Mouse (Mus musculus) kidney, adult 2 months (tissue): Measurements from ENCODE around the gene Agpat3. TPM values are rescaled to one million over a fixed set of nuclear protein-coding genes. Genes with fewer than 3 reads are reported as not detected.

Source experiments
- DNase-seq: peaks from one replicate; pipeline ENCODE4 v3.0.0; 2021
- H3K27ac ChIP-seq: fragments of 200-500 bp; 2 replicates; pipeline ENCODE4 v1.5.1; 2012; ENCODE audit warnings: low read depth, low read length, control low read depth, inconsistent platforms; ENCODE audit not compliant: insufficient read depth
- H3K27me3 ChIP-seq: fragments of 200-500 bp; replicated peaks from 2 replicates; pipeline ENCODE4 v1.6.1; 2012; ENCODE audit warnings: mild to moderate bottlenecking, moderate library complexity, low read length, inconsistent platforms; ENCODE audit not compliant: control insufficient read depth, insufficient read depth
- H3K36me3 ChIP-seq: fragments of 200-500 bp; 2 replicates; pipeline ENCODE4 v1.6.1; 2012; ENCODE audit warnings: mild to moderate bottlenecking, moderate library complexity, low read length, inconsistent platforms; ENCODE audit not compliant: control insufficient read depth, insufficient read depth
- H3K4me1 ChIP-seq: fragments of 200-500 bp; 2 replicates; pipeline ENCODE4 v1.6.1; 2011; ENCODE audit warnings: low read length; ENCODE audit not compliant: control insufficient read depth, insufficient read depth
- H3K4me3 ChIP-seq: fragments of 200-500 bp; 2 replicates; pipeline ENCODE4 v1.5.1; 2011; ENCODE audit warnings: mild to moderate bottlenecking, low read depth, low read length, control low read depth; ENCODE audit not compliant: insufficient read depth
- CTCF ChIP-seq: fragments of 200-500 bp; conservative IDR thresholded peaks from 2 replicates; pipeline ENCODE4 v1.5.1; 2011; ENCODE audit warnings: low read depth, mild to moderate bottlenecking, control low read depth, low read length, moderate library complexity, mixed read lengths; ENCODE audit not compliant: insufficient read depth, insufficient read length
- POLR2A ChIP-seq: fragments of 200-500 bp; IDR thresholded peaks from one replicate; pipeline ENCODE4 v1.6.1; 2011; ENCODE audit warnings: low read depth, low read length, control low read depth
- WGBS: fragments of 180-500 bp; shearing (Covaris S2); methylation state at CpG from one replicate; pipeline ENCODE4 v1.1.7; 2018; 5-methylcytosine and 5-hydroxymethylcytosine counted together
- polyA plus RNA-seq: library from polyadenylated mRNA; depleted of rRNA; stranded (reverse); fragments of >200 nt; gene quantifications from 2 replicates; pipeline ENCODE4 v1.2.3, GENCODE M21; 2012; rRNA removed

Gene Agpat3
- polyA plus RNA-seq, 1 experiment = 460 TPM

DNA sequence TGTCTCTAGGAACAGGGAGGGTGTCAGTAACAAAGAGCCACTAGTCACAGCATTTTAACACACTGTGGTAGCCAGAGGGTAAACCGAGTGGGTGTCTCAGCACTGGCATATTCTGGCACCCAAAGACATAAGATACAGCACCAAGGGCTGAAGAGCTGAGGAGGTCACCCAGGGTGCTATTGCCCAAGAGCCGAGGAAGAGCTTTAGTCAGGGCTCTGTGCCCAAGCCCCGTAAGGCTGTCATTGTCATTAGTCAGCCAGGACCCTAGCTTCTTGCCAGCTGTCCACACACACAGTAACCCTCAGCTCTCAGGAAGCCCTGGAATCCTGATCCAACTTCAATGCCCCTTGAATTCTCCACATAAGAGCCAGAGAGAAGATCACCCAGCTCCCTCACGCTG lies 129.4 kb downstream of the Agpat3 start:
- Histone ChIP-seq H3K27me3 (no peaks in the 10 kb centered on the region), H3K4me3 (no peak overlapping the region), H3K27ac (no peak overlapping the region), H3K36me3 (no peaks in the 10 kb centered on the region), H3K4me1 (no peaks in the 10 kb centered on the region)
- no peak for DNase-seq
- 73% methylated on average over 4 of the region's 4 CpGs for WGBS
- no peak for TF ChIP-seq POLR2A
- TF ChIP-seq CTCF = no peak

- Histone ChIP-seq H3K27me3 (no peaks in the 10 kb centered on the region), H3K4me1 (no peaks in the 10 kb centered on the region), H3K27ac (no peak overlapping the region), H3K36me3 (no peaks in the 10 kb centered on the region; the same call in 1 of the 2 replicates), H3K4me3 (no peak overlapping the region)
- TF ChIP-seq CTCF (no peak), POLR2A (no peak)
- WGBS = 87% methylated on average over 7 of the region's 7 CpGs
- no peak for DNase-seq
These were observed 131.0 kb downstream of the Agpat3 start for GRCm38 (mm10) chr10:78221315-78221714.

GRCm38 (mm10) chr10:78219528-78219927 lies 132.8 kb downstream of the Agpat3 start:
- no peak for DNase-seq
- 100% methylated on average over 1 of the region's 1 CpGs for WGBS
- Histone ChIP-seq H3K4me1 (no peaks in the 10 kb centered on the region), H3K4me3 (no peak overlapping the region), H3K27me3 (no peaks in the 10 kb centered on the region), H3K27ac (no peak overlapping the region), H3K36me3 (no peaks in the 10 kb centered on the region; the same call in 1 of the 2 replicates)
- TF ChIP-seq CTCF (no peak), POLR2A (no peak)

Other genes starting within 250 kb of the Agpat3 start
- gene D10Jhu81e, start 182.7 kb downstream of the Agpat3 start, polyA plus RNA-seq = 283 and 352 TPM in 2 replicates
- 7.9 and 8.2 TPM in 2 replicates for gene Pwp2, start 167.3 kb downstream of the Agpat3 start, polyA plus RNA-seq
- gene Trappc10, start 107.8 kb downstream of the Agpat3 start, polyA plus RNA-seq = 45.0 and 57.5 TPM in 2 replicates
- gene Rrp1, start 60.6 kb upstream of the Agpat3 start, polyA plus RNA-seq = 58.2 and 80.3 TPM in 2 replicates
- 101 and 115 TPM in 2 replicates for gene Cstb, start 73.2 kb upstream of the Agpat3 start, polyA plus RNA-seq
- 107 TPM in 2 replicates for gene Pdxk, start 112.5 kb upstream of the Agpat3 start, polyA plus RNA-seq
- gene Olfr1358, start 164.9 kb upstream of the Agpat3 start, polyA plus RNA-seq = not detected in 2 replicates
- gene Ilvbl, start 221.9 kb upstream of the Agpat3 start, polyA plus RNA-seq = 53.5 and 60.6 TPM in 2 replicates
- 23.6 and 28.8 TPM in 2 replicates for gene Syde1, start 239.5 kb upstream of the Agpat3 start, polyA plus RNA-seq